Comparison of ENCODE assay signal across 17 mouse cellular contexts in genomic region chr10:3650561-3650960, GRCm38 (mm10).
"Had no signal": no experiment of that assay in that cellular context is flagged by ENCODE, and none has a peak within 500 bp of the region (broad histone marks: within the 10 kb centered on the region; RNA-seq: fewer than 3 reads in every experiment).

No protein-coding gene starts in this region.

- H3K27ac ChIP-seq: lung, embryonic 15.5 days; macrophage; midbrain, embryonic 12.5 days; neural tube, embryonic 12.5 days; stomach, embryonic 15.5 days; stomach, postnatal 0 days had no signal

- H3K4me1 ChIP-seq: megakaryocyte, embryonic 14.5 days; midbrain, embryonic 12.5 days; neural tube, embryonic 12.5 days; stomach, embryonic 15.5 days had no signal

- H3K9me3 ChIP-seq: lung, embryonic 15.5 days; midbrain, embryonic 12.5 days; neural tube, embryonic 12.5 days; stomach, embryonic 15.5 days had no signal

- ATAC-seq: liver, postnatal 0 days; midbrain, embryonic 16.5 days had no signal

- H3K36me3 ChIP-seq: lung, embryonic 15.5 days; midbrain, embryonic 12.5 days; neural tube, embryonic 12.5 days; stomach, embryonic 15.5 days had no signal

- DNase-seq: liver, postnatal 0 days; lung, adult 2 months; lung, postnatal 10 days; lung, postnatal 36 days; midbrain, embryonic 14.5 days; right cerebral cortex, postnatal 14 days; thymus, adult 2 months; thymus, postnatal 25 days; thymus, postnatal 4 days had no signal

- H3K4me2 ChIP-seq: lung, embryonic 15.5 days; midbrain, embryonic 12.5 days; neural tube, embryonic 12.5 days; stomach, embryonic 15.5 days had no signal

- H3K27me3 ChIP-seq: lung, embryonic 15.5 days; megakaryocyte, embryonic 14.5 days; midbrain, embryonic 12.5 days; neural tube, embryonic 12.5 days; stomach, embryonic 15.5 days had no signal

- H3K9ac ChIP-seq: liver, postnatal 0 days; lung, embryonic 15.5 days; midbrain, embryonic 12.5 days; neural tube, embryonic 12.5 days; stomach, embryonic 15.5 days had no signal

- H3K4me3 ChIP-seq: lung, embryonic 15.5 days; megakaryocyte, embryonic 14.5 days; midbrain, embryonic 12.5 days; neural tube, embryonic 12.5 days; stomach, embryonic 15.5 days had no signal
